Mouse (Mus musculus): ENCODE data around the gene Umad1. TPM values are rescaled to one million over a fixed set of nuclear protein-coding genes. Genes with fewer than 3 reads are reported as not detected.

Gene Umad1
- polyA plus RNA-seq, 1 experiment from 2014 or later, result 24.0 TPM

DNA sequence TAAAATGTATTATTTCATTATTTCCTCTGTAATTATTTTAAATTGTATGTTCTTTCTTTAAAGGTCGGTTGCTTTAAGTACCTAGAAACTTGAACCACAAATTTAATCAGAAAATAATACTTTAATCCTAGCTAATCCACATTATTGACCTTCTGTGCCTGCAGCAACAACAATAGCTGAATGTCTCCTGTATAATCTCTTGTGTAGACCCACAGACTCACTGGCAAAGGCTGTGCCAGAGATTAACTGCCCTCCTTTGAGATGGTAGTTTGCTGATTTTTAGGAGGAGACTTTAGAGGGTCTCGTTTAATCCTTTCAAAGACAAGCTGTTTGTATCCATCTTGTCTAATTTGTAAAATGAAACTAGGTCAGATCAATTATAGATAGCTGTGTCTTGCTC lies 99.7 kb downstream of the Umad1 start:
- Histone ChIP-seq H3K4me1 (replicated peaks; ENCODE audit: control insufficient read depth, insufficient read depth, low read length) (no peaks in the 10 kb centered on the region), H3K4me2 (replicated peaks; ENCODE audit: low read depth) (no peak overlapping the region), H3K36me3 (ENCODE audit: control insufficient read depth, insufficient read depth) (no peaks in the 10 kb centered on the region), H3K27ac (ENCODE audit: low read depth, low read length) (no peak overlapping the region), H3K4me3 (ENCODE audit: low read depth, low read length) (no peak overlapping the region), H3K27me3 (replicated peaks; ENCODE audit: control insufficient read depth, insufficient read depth, low read length) (no peaks in the 10 kb centered on the region), H3K9me3 (ENCODE audit: control insufficient read depth) (no peaks in the 10 kb centered on the region), H3K9ac (ENCODE audit: low read depth, low read length) (no peak overlapping the region)
- TF ChIP-seq CTCF (IDR thresholded peaks at IDR 0.05; ENCODE audit: low read depth), result no peak
- WGBS, result 72% methylated on average over 2 of the region's 2 CpGs
- no peak for ATAC-seq

DNA sequence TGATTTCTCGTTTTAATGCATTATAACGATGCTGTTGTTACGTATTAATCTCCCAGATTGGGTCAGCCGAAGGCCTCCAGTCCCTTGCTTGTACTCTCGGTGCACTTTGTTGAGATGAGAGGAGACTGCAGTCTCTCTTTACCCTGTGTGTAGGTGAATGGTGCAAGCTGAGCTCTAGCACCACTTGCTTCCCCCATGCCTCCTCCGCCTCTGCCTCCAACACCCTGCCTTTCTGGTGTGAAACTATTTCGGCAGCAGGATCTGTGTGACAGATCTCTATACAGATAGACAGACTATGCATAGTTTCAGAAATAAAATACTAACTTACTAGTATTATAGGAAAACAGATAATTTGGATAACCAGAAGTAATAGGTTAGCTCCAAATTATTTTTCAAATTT lies 101.7 kb downstream of the Umad1 start:
- ATAC-seq, result no peak
- 91% methylated on average over 7 of the region's 7 CpGs for WGBS
- H3K4me3 ChIP-seq (ENCODE audit: low read depth, low read length), result no peak overlapping the region
- no peaks in the 10 kb centered on the region for H3K27me3 ChIP-seq (replicated peaks; ENCODE audit: control insufficient read depth, insufficient read depth, low read length)
- H3K4me2 ChIP-seq (replicated peaks; ENCODE audit: low read depth), result no peak overlapping the region
- no peaks in the 10 kb centered on the region for H3K36me3 ChIP-seq (ENCODE audit: control insufficient read depth, insufficient read depth)
- H3K4me1 ChIP-seq (replicated peaks; ENCODE audit: control insufficient read depth, insufficient read depth, low read length), result no peaks in the 10 kb centered on the region
- TF ChIP-seq CTCF (IDR thresholded peaks at IDR 0.05; ENCODE audit: low read depth), result no peak
- H3K9ac ChIP-seq (ENCODE audit: low read depth, low read length), result no peak overlapping the region
- no peaks in the 10 kb centered on the region for H3K9me3 ChIP-seq (ENCODE audit: control insufficient read depth)
- H3K27ac ChIP-seq (ENCODE audit: low read depth, low read length), result no peak overlapping the region

DNA sequence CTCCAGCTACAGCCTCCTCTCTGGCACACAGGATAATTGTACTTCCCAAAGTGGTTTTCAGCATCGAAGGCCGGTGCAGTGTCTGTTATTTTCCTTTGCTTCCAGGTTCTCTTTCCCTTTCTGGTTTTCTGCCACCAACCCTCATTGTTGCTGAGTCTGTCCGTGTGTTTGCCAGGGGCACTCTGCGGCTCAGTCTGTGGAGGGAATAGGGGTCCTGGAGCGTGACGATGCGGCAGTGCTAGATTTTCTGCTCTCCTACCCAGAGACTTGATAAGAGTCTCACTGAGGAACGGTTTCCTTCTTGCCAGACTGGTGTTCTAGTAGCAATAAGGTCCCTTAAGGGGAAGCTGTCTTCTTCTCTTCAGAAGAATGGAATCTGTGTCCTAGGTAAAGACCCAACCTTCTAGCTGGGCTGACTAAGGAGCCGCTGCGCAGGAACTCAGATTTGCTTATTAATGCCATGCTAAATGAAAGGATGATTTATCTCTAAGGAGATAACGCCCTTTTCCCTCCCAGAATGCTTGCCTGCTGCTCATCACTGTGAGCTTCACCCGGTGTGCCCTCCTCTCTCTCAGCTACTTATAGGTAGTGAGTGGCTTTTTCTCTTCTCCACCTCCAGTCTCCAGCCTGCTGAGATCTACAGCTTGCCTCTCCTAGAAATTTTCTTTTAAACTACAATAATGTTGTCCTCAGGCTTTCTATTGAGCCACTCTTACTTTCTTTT lies 105.1 kb downstream of the Umad1 start:
- TF ChIP-seq CTCF (IDR thresholded peaks at IDR 0.05; ENCODE audit: low read depth), result no peak
- no peak for ATAC-seq
- Histone ChIP-seq H3K27ac (ENCODE audit: low read depth, low read length) (no peak overlapping the region), H3K27me3 (replicated peaks; ENCODE audit: control insufficient read depth, insufficient read depth, low read length) (no peaks in the 10 kb centered on the region), H3K9ac (ENCODE audit: low read depth, low read length) (no peak overlapping the region), H3K4me1 (replicated peaks; ENCODE audit: control insufficient read depth, insufficient read depth, low read length) (no peaks in the 10 kb centered on the region), H3K36me3 (ENCODE audit: control insufficient read depth, insufficient read depth) (no peaks in the 10 kb centered on the region), H3K4me3 (ENCODE audit: low read depth, low read length) (no peak overlapping the region), H3K9me3 (ENCODE audit: control insufficient read depth) (no peaks in the 10 kb centered on the region), H3K4me2 (replicated peaks; ENCODE audit: low read depth) (no peak overlapping the region)
- 82% methylated on average over 12 of the region's 12 CpGs for WGBS

DNA sequence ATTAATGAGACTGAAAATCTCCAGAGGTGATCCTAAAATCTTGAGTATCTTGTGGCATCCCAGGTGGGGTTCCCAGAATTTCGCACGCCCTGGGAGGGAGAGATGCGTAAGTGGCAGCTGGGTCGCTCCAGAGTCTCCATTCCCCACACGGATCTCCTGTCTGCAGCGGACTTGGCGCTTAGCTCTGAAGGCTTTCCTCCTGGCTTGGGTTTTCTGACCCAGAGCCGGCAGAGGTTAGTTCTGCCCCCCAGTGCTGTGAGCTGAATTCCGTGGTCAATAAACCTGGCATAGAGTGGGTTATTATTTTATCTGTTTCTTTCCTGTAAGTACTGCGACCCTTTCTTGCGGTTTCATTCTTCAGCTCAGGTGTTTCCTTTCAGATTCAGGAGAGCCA lies 105.7 kb downstream of the Umad1 start:
- TF ChIP-seq CTCF (IDR thresholded peaks at IDR 0.05; ENCODE audit: low read depth), result no peak
- H3K27me3 ChIP-seq (replicated peaks; ENCODE audit: control insufficient read depth, insufficient read depth, low read length), result no peaks in the 10 kb centered on the region
- no peaks in the 10 kb centered on the region for H3K4me1 ChIP-seq (replicated peaks; ENCODE audit: control insufficient read depth, insufficient read depth, low read length)
- H3K36me3 ChIP-seq (ENCODE audit: control insufficient read depth, insufficient read depth), result no peaks in the 10 kb centered on the region
- H3K4me3 ChIP-seq (ENCODE audit: low read depth, low read length), result no peak overlapping the region
- no peak for ATAC-seq
- H3K27ac ChIP-seq (ENCODE audit: low read depth, low read length), result no peak overlapping the region
- WGBS, result 94% methylated on average over 11 of the region's 11 CpGs
- H3K9me3 ChIP-seq (ENCODE audit: control insufficient read depth), result no peaks in the 10 kb centered on the region
- H3K4me2 ChIP-seq (replicated peaks; ENCODE audit: low read depth), result no peak overlapping the region
- no peak overlapping the region for H3K9ac ChIP-seq (ENCODE audit: low read depth, low read length)

DNA sequence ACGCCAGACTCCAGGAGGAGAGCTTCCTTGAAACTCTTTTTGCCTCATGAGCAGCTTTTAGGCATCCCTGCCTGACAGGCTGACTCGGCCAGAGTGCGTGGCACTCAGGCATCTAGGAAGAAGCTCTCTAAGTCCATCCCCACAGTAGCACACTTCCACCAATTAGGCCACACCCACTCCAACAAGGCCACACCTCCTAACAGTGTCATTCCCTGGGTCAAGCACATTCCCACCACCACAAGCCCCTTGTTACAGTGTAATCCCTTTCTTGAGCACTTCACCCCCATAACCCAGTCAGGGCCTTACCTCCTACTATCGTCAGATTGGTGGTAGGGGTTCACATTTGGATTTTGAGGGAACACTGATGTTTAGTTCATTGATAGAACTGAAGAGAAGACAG lies 108.6 kb downstream of the Umad1 start:
- H3K27me3 ChIP-seq (replicated peaks; ENCODE audit: control insufficient read depth, insufficient read depth, low read length), result no peaks in the 10 kb centered on the region
- H3K9me3 ChIP-seq (ENCODE audit: control insufficient read depth), result no peaks in the 10 kb centered on the region
- H3K4me3 ChIP-seq (ENCODE audit: low read depth, low read length), result no peak overlapping the region
- H3K4me2 ChIP-seq (replicated peaks; ENCODE audit: low read depth), result no peak overlapping the region
- WGBS, result 94% methylated on average over 4 of the region's 4 CpGs
- H3K4me1 ChIP-seq (replicated peaks; ENCODE audit: control insufficient read depth, insufficient read depth, low read length), result no peaks in the 10 kb centered on the region
- no peaks in the 10 kb centered on the region for H3K36me3 ChIP-seq (ENCODE audit: control insufficient read depth, insufficient read depth)
- H3K9ac ChIP-seq (ENCODE audit: low read depth, low read length), result no peak overlapping the region
- ATAC-seq, result no peak
- no peak for TF ChIP-seq CTCF (IDR thresholded peaks at IDR 0.05; ENCODE audit: low read depth)
- no peak overlapping the region for H3K27ac ChIP-seq (ENCODE audit: low read depth, low read length)

DNA sequence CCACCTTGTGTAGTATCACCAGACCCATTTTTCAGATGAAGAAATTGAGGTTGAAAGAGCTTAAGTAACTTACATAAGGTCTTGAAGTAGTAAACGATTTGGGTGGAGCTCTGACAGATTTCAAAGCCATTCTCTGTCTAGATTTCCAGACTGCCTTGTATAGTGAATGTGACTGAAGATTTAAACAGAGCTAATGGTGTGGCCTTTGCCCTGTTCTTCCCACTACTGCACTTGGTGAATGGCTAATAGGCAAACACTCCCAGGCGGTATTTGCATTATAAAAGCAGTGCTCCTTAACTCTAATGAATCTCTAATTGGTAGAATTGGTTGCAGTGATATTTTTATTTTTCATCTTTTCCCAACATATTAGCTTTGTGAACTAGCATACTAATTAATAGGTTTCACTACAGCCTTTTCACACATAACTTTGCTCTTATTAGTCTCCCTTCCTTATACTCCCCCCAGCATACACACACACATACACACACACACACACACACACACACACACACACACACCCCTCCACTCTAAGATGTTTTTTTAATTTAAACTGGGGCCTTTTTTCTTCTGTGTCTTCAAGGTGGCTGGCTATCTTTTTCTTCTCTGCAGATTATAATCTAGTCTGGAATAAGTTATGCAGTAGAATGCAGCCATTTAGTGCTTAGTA lies 109.2 kb downstream of the Umad1 start:
- H3K27ac ChIP-seq (ENCODE audit: low read depth, low read length), result no peak overlapping the region
- H3K4me2 ChIP-seq (replicated peaks; ENCODE audit: low read depth), result no peak overlapping the region
- no peak overlapping the region for H3K4me3 ChIP-seq (ENCODE audit: low read depth, low read length)
- ATAC-seq, result no peak
- H3K4me1 ChIP-seq (replicated peaks; ENCODE audit: control insufficient read depth, insufficient read depth, low read length), result no peaks in the 10 kb centered on the region
- H3K9ac ChIP-seq (ENCODE audit: low read depth, low read length), result no peak overlapping the region
- WGBS, result 60% methylated on average over 2 of the region's 2 CpGs
- H3K9me3 ChIP-seq (ENCODE audit: control insufficient read depth), result no peaks in the 10 kb centered on the region
- TF ChIP-seq CTCF (IDR thresholded peaks at IDR 0.05; ENCODE audit: low read depth), result no peak
- H3K36me3 ChIP-seq (ENCODE audit: control insufficient read depth, insufficient read depth), result no peaks in the 10 kb centered on the region
- no peaks in the 10 kb centered on the region for H3K27me3 ChIP-seq (replicated peaks; ENCODE audit: control insufficient read depth, insufficient read depth, low read length)

Measured in intestine, postnatal 0 days (tissue).